Mouse (Mus musculus): Measurements from ENCODE around the gene Pheta2.

DNA sequence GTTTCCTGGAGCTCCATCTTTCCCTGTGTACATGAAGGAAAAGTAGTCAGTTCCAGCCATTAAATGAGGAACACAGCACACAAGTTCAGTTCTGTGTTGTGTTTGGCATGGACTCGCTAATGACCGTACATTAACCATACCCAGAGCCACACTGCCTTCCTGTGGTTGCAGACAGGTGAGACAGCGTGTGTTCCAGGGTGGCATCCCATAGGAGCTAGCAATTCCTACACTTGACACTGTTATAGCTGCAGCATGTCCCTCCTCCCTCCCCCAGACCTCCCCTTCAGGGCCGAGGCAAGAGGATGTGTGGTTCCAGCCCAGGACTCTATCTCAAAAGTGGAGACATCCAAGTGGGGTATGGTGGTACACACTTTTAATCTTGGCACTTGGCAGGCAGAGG is 11.6 kb downstream of the Pheta2 start:
- TF ChIP-seq CTCF (IDR thresholded peaks at IDR 0.05) (no peak), EP300 (IDR thresholded peaks at IDR 0.05) (no peak)
